Mouse (Mus musculus) intestine, embryonic 16.5 days (tissue): ENCODE data around the gene Kmt5c. TPM values are rescaled to one million over a fixed set of nuclear protein-coding genes. Genes with fewer than 3 reads are reported as not detected.

ENCODE experiments used
- ATAC-seq: fragments of 200-750 bp; cut with Nextera tagmentation; 2 replicates; pipeline ENCODE4 v1.8.0; 2017; ENCODE audit warnings: moderate TSS enrichment, moderate library complexity
- H3K27ac ChIP-seq: fragments of 300-500 bp; sonication (generic); 2 replicates; pipeline ENCODE4 v1.5.1; 2014; ENCODE audit warnings: mild to moderate bottlenecking, low read length
- H3K27me3 ChIP-seq: fragments of 300-500 bp; sonication (generic); replicated peaks from 2 replicates; pipeline ENCODE4 v1.6.1; 2014; ENCODE audit warnings: low read length, control low read depth, mixed read lengths; ENCODE audit not compliant: control insufficient read depth, insufficient read depth
- H3K36me3 ChIP-seq: fragments of 300-500 bp; sonication (generic); 2 replicates; pipeline ENCODE4 v1.6.1; 2014; ENCODE audit warnings: low read length, control low read depth; ENCODE audit not compliant: control insufficient read depth, insufficient read depth
- H3K4me1 ChIP-seq: fragments of 300-500 bp; sonication (generic); 2 replicates; pipeline ENCODE4 v1.6.1; 2014; ENCODE audit warnings: low read length, control low read depth, mixed read lengths; ENCODE audit not compliant: control insufficient read depth, insufficient read depth
- H3K4me2 ChIP-seq: fragments of 300-500 bp; sonication (generic); 2 replicates; pipeline ENCODE4 v1.6.1; 2014; ENCODE audit warnings: low read depth, low read length, control low read depth
- H3K4me3 ChIP-seq: fragments of 300-500 bp; sonication (generic); 2 replicates; pipeline ENCODE4 v1.5.1; 2014; ENCODE audit warnings: mild to moderate bottlenecking, low read length
- H3K9ac ChIP-seq: fragments of 300-500 bp; sonication (generic); 2 replicates; pipeline ENCODE4 v1.6.1; 2014; ENCODE audit warnings: low read depth, low read length
- H3K9me3 ChIP-seq: fragments of 300-500 bp; sonication (generic); 2 replicates; pipeline ENCODE4 v1.6.1; 2016; ENCODE audit warnings: low read length, control low read depth; ENCODE audit not compliant: control insufficient read depth
- WGBS: fragments of 180-500 bp; shearing (Covaris S2); extraction: QIAGEN DNeasy Blood & Tissue Kit; methylation state at CpG from one replicate; pipeline ENCODE4 v1.1.7; 2014; 5-methylcytosine and 5-hydroxymethylcytosine counted together
- polyA plus RNA-seq: library from polyadenylated mRNA; unstranded; fragments of >200 nt; fragmentation: Nextera tagmentation; extraction: Ambion mirVana; gene quantifications from 2 replicates; pipeline ENCODE4 v1.2.1, GENCODE M21; 2015

Gene Kmt5c
- polyA plus RNA-seq, result 66.7 and 76.0 TPM in 2 replicates

DNA sequence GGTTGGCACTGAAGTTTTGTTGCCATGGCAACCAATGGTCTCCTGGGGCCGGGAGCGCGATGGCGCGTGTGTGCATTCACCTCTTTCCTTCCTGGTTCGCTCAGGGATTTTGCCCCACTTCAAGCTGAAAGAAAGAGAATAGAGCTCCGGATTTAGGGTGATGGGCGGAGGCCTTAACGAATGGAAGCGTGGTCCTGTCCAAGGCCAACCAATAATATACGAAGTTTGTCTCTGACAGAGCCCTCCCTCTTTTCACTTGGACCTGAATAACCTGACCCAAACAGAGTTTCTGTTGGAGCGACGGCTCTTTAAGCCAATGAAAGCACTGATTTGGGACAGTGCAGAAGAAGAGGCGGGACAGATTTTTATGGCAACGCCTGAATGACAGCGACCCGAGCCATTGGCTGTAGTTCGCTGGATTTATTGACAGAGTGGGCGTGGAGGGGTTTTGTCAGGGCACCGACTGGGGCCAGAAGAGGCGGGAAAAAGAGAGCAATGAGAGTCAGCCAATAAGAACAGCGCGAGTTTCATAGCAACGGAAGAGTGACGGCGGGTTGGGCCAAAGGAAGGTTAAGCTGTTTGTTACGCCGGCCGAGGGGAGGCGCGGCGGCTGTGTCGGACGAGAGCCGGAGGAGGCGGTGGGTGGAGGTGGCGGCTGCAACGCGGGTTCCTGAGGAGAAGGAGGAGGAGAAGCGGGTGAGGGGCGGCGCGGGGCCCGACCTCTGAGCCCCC, at the start of gene Kmt5c:
Kmt5c (plus strand) TSS at position 572 of the 732 bp plus-strand sequence.
- Histone ChIP-seq H3K4me2 (peak within 1 kb of the TSS; percentile 68), H3K27ac (peak within 1 kb of the TSS; percentile 89), H3K4me3 (peak within 1 kb of the TSS; percentile 80), H3K9ac (peak within 1 kb of the TSS; percentile 84), H3K4me1 (peaks cover 23% of the 10 kb centered on the region), H3K27me3 (no peaks in the 10 kb centered on the region), H3K9me3 (no peaks in the 10 kb centered on the region), H3K36me3 (peaks cover 4% of the 10 kb centered on the region; the same call in 1 of the 2 replicates)
- ATAC-seq, result peak; percentile 96
- under 1% methylated on average over 36 of the region's 44 CpGs for WGBS

DNA sequence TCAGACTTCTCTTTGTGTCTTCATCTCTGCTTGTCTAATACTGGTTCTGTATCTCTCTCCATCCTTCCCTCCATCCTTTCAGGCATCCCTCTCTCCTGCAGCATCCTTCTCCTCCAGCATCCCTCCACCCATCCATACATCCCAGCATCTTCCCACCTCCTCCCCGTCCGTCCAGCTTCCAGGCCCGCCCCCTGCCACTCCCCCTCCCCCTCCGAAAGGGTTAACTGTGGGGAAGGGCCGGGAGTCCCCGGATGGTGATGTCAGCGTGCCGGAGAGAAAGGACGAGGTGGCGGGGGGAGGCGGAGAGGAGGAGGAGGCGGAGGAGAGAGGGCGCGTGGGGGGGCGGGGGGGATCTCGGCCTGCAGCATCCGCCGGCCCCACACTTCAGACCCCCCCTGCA, 49.5 kb upstream of the Kmt5c start, which contains the start of gene Brsk1:
Brsk1 (plus strand) TSS at position 218 of the 400 bp plus-strand sequence.
- Histone ChIP-seq H3K27ac (peak within 1 kb of the TSS; percentile 82), H3K36me3 (no peaks in the 10 kb centered on the region), H3K9ac (peak within 1 kb of the TSS; percentile 89), H3K9me3 (no peaks in the 10 kb centered on the region), H3K27me3 (no peaks in the 10 kb centered on the region), H3K4me3 (peak within 1 kb of the TSS; percentile 70), H3K4me1 (peaks cover 10% of the 10 kb centered on the region), H3K4me2 (peak within 1 kb of the TSS; percentile 98)
- ATAC-seq, result peak; percentile 45
- WGBS, result 3% methylated on average over 5 of the region's 18 CpGs

DNA sequence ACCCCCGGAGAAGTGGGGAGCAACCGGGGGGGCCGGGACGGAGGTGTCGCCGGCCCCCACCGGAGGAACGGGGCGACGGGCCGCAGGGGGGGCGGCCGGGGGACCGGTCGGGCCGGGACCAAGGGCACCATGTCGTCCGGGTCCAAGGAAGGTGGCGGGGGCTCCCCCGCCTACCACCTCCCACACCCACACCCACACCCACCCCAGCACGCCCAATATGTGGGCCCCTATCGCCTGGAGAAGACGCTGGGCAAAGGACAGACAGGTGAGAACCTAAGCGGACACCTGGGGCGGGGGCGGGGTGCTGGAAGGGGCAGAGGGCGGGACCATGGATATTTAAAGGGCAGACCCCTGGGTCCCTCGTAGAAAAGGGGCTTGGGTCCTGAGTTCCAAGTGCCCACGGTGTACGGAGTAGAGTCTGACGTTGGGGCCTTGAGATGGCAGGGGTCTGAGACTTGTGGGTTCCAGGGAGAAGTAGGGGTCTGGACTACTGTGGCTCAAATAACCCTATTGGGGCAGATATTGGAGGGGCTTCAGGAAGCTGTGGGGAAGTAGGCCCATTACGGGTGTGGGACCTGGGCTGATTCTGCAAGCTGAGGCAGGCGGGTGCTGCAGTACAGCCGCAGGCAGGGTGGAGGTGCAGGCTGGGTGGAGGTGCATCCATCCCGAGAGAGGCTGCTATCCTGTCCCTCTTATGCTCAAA, 48.8 kb upstream of the Kmt5c start:
- 7% methylated on average over 19 of the region's 35 CpGs for WGBS
- no peaks in the 10 kb centered on the region for H3K36me3 ChIP-seq
- no peaks in the 10 kb centered on the region for H3K27me3 ChIP-seq
- peak overlapping the region; percentile 70 for H3K4me3 ChIP-seq
- H3K9ac ChIP-seq, result peak overlapping the region; percentile 89
- peak overlapping the region; percentile 98 for H3K4me2 ChIP-seq
- peaks cover 10% of the 10 kb centered on the region for H3K4me1 ChIP-seq
- H3K9me3 ChIP-seq, result no peaks in the 10 kb centered on the region
- H3K27ac ChIP-seq, result peak overlapping the region; percentile 82
- peak; percentile 55 for ATAC-seq

DNA sequence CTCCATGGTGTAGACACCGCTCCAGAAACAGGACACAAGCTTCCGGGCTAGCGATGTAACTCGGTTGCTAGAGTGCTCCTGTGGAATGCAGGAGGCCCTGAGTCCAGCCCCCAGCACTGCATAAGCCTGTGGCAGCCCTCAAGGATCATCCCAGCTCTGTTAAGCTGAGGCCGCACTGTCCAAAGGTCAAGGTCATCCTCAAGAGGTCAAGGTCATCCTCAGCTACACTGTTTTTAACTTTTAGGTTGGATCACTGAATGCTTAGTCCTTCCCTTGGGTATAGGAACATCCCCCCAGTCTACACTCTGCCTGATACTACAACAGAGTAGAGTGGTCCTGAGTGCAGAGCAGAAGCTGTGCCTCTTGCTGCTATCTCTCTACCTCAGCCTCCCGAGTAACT, 46.9 kb upstream of the Kmt5c start:
- Histone ChIP-seq H3K4me2 (no peak overlapping the region), H3K9ac (no peak overlapping the region), H3K27ac (no peak overlapping the region), H3K9me3 (no peaks in the 10 kb centered on the region), H3K4me1 (peaks cover 10% of the 10 kb centered on the region), H3K36me3 (no peaks in the 10 kb centered on the region), H3K27me3 (no peaks in the 10 kb centered on the region), H3K4me3 (no peak overlapping the region)
- 81% methylated on average over 6 of the region's 6 CpGs for WGBS
- ATAC-seq, result no peak

DNA sequence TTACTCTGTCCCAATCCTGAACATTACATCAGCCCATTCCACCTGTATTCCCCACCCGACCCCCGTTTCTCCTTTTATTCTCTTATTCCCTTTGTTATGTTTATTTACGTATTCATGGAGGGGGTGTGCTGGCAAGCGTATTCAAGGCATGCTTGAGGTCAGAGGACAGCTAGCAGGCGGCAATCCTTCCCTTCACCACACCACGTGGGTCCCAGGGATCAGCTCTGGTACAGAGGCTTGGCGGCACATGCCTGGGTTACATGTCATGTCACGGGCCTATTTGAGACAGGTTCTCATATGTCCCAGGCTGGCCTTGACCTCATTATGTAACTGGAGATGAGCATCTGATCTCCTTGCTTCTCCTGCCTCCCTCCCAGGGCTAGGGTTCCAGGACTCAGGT, 37.6 kb upstream of the Kmt5c start:
- 50% methylated on average over 8 of the region's 8 CpGs for WGBS
- ATAC-seq, result no peak
- H3K27ac ChIP-seq, result no peak overlapping the region

DNA sequence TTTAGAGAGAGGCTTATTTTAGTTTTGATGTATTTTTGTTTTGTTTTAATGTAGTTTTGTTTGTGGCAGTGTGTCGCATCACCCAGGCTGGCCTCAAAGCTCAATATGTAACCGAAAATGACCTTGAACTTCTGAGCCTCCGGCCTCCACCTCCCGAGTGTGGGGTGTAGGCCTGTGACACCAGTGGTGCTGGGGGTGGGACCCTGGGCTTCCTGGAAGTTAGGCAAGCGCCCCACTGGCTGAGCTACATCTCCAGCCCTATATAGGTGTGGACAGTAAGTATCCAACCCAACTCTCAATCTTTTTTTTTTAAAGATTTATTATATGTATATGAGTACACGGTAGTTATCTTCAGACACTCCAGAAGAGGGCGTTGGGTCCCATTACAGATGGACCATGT, 36.7 kb upstream of the Kmt5c start:
- Histone ChIP-seq H3K4me1 (no peaks in the 10 kb centered on the region), H3K9ac (no peak overlapping the region), H3K36me3 (peaks cover 5% of the 10 kb centered on the region; the same call in 1 of the 2 replicates), H3K27me3 (no peaks in the 10 kb centered on the region), H3K4me2 (no peak overlapping the region), H3K4me3 (no peak overlapping the region), H3K27ac (no peak overlapping the region), H3K9me3 (no peaks in the 10 kb centered on the region)
- 85% methylated on average over 7 of the region's 7 CpGs for WGBS
- no peak for ATAC-seq

More for the DNA sequence above, 37.6 kb upstream of the Kmt5c start:
- no peak overlapping the region for H3K4me3 ChIP-seq
- H3K36me3 ChIP-seq, result 0 out of 2 replicates have a peak, but pooled peaks cover 5% of the 10 kb centered on the region
- no peak overlapping the region for H3K9ac ChIP-seq
- no peaks in the 10 kb centered on the region for H3K9me3 ChIP-seq
- no peaks in the 10 kb centered on the region for H3K4me1 ChIP-seq
- H3K4me2 ChIP-seq, result no peak overlapping the region
- H3K27me3 ChIP-seq, result no peaks in the 10 kb centered on the region

DNA sequence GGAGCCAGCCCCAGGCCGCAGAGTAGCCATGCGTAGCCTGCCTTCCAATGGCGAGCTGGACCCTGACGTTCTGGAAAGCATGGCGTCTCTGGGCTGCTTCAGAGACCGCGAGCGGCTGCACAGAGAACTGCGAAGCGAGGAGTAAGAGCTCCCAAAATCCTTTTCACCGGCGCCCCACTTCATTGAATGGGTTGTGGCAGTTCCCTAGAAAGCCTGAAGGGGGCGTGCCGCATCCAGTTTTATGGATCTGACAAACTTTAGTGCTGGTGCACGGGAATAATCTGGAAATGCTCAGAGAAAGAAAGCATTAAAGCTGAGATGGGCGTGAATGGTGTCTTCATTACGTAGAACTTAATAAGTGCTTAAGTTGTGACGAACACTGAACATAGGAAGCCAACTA, 34.8 kb upstream of the Kmt5c start:
- H3K9me3 ChIP-seq, result no peaks in the 10 kb centered on the region
- no peaks in the 10 kb centered on the region for H3K27me3 ChIP-seq
- H3K4me3 ChIP-seq, result no peak overlapping the region
- no peaks in the 10 kb centered on the region for H3K4me1 ChIP-seq
- H3K36me3 ChIP-seq, result peaks cover 8% of the 10 kb centered on the region; the same call in 1 of the 2 replicates
- H3K9ac ChIP-seq, result no peak overlapping the region
- no peak overlapping the region for H3K4me2 ChIP-seq
- no peak overlapping the region for H3K27ac ChIP-seq
- WGBS, result 49% methylated on average over 18 of the region's 18 CpGs
- 0 out of 2 replicates have a peak, but pooled peaks have one; percentile 19 for ATAC-seq

DNA sequence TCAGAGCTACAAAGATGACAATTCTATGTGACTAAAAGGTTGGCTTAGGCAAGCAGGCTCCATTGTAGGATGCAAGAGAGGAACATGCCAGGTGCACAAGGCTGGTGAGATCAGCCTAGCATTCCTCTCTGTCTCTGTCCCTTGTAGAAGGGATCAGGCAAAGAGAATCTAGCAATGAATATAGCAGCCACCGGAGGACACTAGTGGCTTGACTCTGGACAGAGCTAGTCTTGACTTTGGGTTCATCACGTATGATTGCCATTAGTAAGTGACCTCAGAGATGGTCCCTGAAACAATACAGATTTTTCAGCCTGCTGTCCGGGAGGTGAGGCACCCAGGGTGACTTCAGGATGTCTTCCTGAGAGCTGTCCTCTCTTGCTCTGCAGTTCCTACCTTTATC, 27.3 kb upstream of the Kmt5c start:
- H3K27me3 ChIP-seq, result no peaks in the 10 kb centered on the region
- no peak overlapping the region for H3K9ac ChIP-seq
- no peak overlapping the region for H3K27ac ChIP-seq
- H3K36me3 ChIP-seq, result peaks cover 6% of the 10 kb centered on the region; the same call in 1 of the 2 replicates
- WGBS, result 81% methylated on average over 3 of the region's 3 CpGs
- no peaks in the 10 kb centered on the region for H3K4me1 ChIP-seq
- H3K4me2 ChIP-seq, result no peak overlapping the region
- no peaks in the 10 kb centered on the region for H3K9me3 ChIP-seq
- 0 out of 2 replicates have a peak, but pooled peaks have one; percentile 40 for ATAC-seq
- H3K4me3 ChIP-seq, result no peak overlapping the region

DNA sequence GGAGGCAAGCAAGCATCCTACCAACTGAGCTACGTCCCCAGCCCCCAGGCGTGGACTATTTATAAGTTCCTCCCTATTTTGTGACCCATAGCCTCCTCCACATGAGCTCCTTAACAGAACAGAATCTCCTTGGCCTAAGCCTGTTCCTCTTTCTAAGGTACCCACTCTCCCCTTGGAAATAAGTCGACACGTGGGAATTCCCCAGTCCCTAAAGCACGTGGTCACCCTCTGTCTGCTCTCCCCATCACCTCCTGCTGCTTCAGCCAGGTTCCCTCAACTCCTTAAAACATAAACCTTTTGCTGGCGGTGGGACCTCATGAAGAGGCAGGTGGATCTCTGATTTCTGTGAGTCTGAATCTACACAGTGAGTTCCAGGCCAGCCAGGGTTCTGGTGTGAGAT, 23.0 kb upstream of the Kmt5c start:
- H3K4me3 ChIP-seq, result no peak overlapping the region
- ATAC-seq, result no peak
- WGBS, result 74% methylated on average over 6 of the region's 6 CpGs

More for the DNA sequence above, 23.0 kb upstream of the Kmt5c start:
- 0 out of 2 replicates have a peak overlapping the region, but pooled peaks have one; percentile 14 for H3K9ac ChIP-seq
- no peaks in the 10 kb centered on the region for H3K27me3 ChIP-seq
- H3K4me1 ChIP-seq, result 0 out of 2 replicates have a peak, but pooled peaks cover 2% of the 10 kb centered on the region
- H3K36me3 ChIP-seq, result no peaks in the 10 kb centered on the region
- H3K4me2 ChIP-seq, result no peak overlapping the region
- H3K9me3 ChIP-seq, result no peaks in the 10 kb centered on the region
- H3K27ac ChIP-seq, result no peak overlapping the region
